Mouse (Mus musculus) liver, embryonic 12.5 days (tissue): ENCODE data around the gene Mpc1. TPM values are rescaled to one million over a fixed set of nuclear protein-coding genes. Genes with fewer than 3 reads are reported as not detected.
"Not testable (repeated sequence)": the region's sequence is repeated elsewhere in the genome, so short reads cannot be mapped to it uniquely, and the experiment has no call there.

Experiments used
- ATAC-seq: fragments of 200-750 bp; cut with Nextera tagmentation; 2 replicates; pipeline ENCODE4 v1.8.0; 2017; ENCODE audit warnings: moderate number of reproducible peaks, mild to moderate bottlenecking, moderate library complexity
- H3K27ac ChIP-seq: fragments of 300-500 bp; sonication (generic); 2 replicates; pipeline ENCODE4 v1.5.1; 2016; ENCODE audit warnings: mild to moderate bottlenecking
- H3K27me3 ChIP-seq: fragments of 300-500 bp; sonication (generic); replicated peaks from 2 replicates; pipeline ENCODE4 v1.6.1; 2016; ENCODE audit warnings: mild to moderate bottlenecking, moderate library complexity
- H3K36me3 ChIP-seq: fragments of 300-500 bp; sonication (generic); 2 replicates; pipeline ENCODE4 v1.6.1; 2016; ENCODE audit warnings: mild to moderate bottlenecking, moderate library complexity
- H3K4me1 ChIP-seq: fragments of 300-500 bp; sonication (generic); 2 replicates; pipeline ENCODE4 v1.6.1; 2016
- H3K4me2 ChIP-seq: fragments of 300-500 bp; sonication (generic); 2 replicates; pipeline ENCODE4 v1.6.1; 2016; ENCODE audit warnings: mild to moderate bottlenecking, moderate library complexity
- H3K4me3 ChIP-seq: fragments of 300-500 bp; sonication (generic); 2 replicates; pipeline ENCODE4 v1.5.1; 2016; ENCODE audit warnings: mild to moderate bottlenecking, moderate library complexity
- H3K9ac ChIP-seq: fragments of 300-500 bp; sonication (generic); 2 replicates; pipeline ENCODE4 v1.6.1; 2016; ENCODE audit warnings: mild to moderate bottlenecking, moderate library complexity
- H3K9me3 ChIP-seq: fragments of 300-500 bp; sonication (generic); replicated peaks from 2 replicates; pipeline ENCODE4 v1.6.1; 2016; ENCODE audit warnings: mild to moderate bottlenecking, moderate library complexity
- WGBS: fragments of 180-500 bp; shearing (Covaris S2); methylation state at CpG from one replicate; pipeline ENCODE4 v1.1.7; 2016; ENCODE audit not compliant: insufficient replicate concordance; 5-methylcytosine and 5-hydroxymethylcytosine counted together
- polyA plus RNA-seq: library from polyadenylated mRNA; unstranded; fragments of >200 nt; fragmentation: Nextera tagmentation; extraction: Ambion mirVana; gene quantifications from 2 replicates; pipeline ENCODE4 v1.2.1, GENCODE M21; 2016

The Mpc1 gene
- polyA plus RNA-seq, 1 experiment from 2014 or later: 102 TPM

DNA sequence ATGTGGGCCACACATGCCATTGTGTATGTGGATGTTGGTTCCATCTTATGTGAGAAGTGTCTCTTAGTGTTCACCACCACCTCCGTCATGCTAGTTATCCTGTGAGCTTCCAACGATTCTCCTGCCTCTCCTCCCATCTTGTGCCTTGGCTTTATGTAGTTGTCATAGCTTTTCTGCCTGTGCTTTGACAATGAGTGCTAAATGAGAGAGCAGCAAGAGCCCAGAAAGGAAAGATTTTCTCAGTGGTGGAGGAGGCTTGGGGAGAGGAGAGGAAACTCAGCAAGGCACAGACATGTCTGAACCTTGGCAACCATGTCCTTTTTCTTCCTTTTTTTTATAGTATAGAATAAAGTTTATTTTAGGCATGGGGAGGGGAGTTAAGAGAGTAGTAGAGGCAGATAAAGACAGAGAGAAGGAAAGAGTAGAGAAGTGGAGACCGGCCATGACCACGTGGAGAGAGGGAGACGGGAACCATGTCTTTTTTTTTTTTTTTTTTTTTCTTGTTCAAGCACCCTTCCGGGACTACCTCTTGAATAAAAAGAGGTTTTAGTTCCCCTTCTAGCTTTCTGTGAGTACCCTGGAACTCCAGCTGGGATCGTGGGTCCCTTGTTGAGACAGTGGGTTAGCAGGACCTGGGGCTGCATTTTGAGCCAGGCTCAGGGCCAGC is 20.2 kb downstream of the Mpc1 start:
- no peaks in the 10 kb centered on the region for H3K4me1 ChIP-seq
- 61% methylated on average over 7 of the region's 7 CpGs for WGBS
- peaks cover 5% of the 10 kb centered on the region; the same call in 1 of the 2 replicates for H3K36me3 ChIP-seq
- H3K9me3 ChIP-seq: no peaks in the 10 kb centered on the region
- no peak overlapping the region for H3K9ac ChIP-seq
- ATAC-seq: no peak
- H3K4me2 ChIP-seq: no peak overlapping the region
- H3K4me3 ChIP-seq: no peak overlapping the region
- no peaks in the 10 kb centered on the region for H3K27me3 ChIP-seq
- no peak overlapping the region for H3K27ac ChIP-seq

DNA sequence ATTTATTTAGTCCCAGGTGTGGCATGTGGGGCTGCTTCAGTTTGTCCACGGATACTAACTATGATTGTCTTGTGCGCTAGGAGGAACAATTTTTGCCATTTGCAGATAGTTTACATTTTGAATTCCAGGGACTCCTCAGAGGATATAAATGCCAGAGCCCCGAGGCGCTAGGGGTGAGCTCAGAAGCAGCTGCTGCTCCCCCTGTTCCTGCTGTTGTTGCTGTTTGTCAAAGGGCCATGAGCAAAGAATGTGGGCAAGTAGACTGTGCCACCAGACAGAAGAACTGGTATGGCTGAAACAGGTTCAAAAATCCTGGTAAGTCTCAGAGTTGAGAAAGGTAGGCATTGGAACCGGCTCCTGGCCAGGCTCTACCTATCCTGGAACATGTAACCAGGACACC is 21.0 kb downstream of the Mpc1 start:
- H3K4me3 ChIP-seq: no peak overlapping the region
- H3K4me2 ChIP-seq: no peak overlapping the region
- ATAC-seq: no peak
- 61% methylated on average over 5 of the region's 5 CpGs for WGBS
- H3K27ac ChIP-seq: no peak overlapping the region
- no peaks in the 10 kb centered on the region; the same call in 1 of the 2 replicates for H3K27me3 ChIP-seq
- no peaks in the 10 kb centered on the region for H3K9me3 ChIP-seq
- no peaks in the 10 kb centered on the region for H3K36me3 ChIP-seq
- no peaks in the 10 kb centered on the region for H3K4me1 ChIP-seq
- H3K9ac ChIP-seq: no peak overlapping the region

DNA sequence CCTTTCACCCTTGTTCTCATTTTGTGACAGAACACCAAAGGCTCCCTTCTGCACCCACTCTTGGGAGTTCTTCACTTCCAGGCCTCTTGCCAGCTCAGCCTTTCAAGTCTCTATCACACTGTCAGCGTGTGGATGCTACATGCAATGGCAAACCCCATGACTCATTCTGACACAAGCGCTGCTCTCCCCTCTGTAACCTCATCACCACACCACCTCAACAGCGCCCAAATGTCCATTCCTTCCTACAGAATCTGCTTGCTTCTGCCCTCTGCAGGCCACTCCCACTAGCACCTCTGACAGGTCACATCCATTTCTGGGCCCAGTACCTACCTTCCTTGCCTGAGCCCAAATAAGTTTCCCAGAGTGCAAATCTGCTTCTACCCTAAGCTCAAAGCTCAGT is 23.1 kb downstream of the Mpc1 start:
- Histone ChIP-seq H3K9me3 (no peaks in the 10 kb centered on the region), H3K36me3 (no peaks in the 10 kb centered on the region), H3K4me1 (no peaks in the 10 kb centered on the region), H3K4me2 (no peak overlapping the region), H3K9ac (no peak overlapping the region), H3K4me3 (no peak overlapping the region), H3K27me3 (no peaks in the 10 kb centered on the region; the same call in 1 of the 2 replicates), H3K27ac (no peak overlapping the region)
- WGBS: 53% methylated on average over 3 of the region's 3 CpGs
- ATAC-seq: no peak

DNA sequence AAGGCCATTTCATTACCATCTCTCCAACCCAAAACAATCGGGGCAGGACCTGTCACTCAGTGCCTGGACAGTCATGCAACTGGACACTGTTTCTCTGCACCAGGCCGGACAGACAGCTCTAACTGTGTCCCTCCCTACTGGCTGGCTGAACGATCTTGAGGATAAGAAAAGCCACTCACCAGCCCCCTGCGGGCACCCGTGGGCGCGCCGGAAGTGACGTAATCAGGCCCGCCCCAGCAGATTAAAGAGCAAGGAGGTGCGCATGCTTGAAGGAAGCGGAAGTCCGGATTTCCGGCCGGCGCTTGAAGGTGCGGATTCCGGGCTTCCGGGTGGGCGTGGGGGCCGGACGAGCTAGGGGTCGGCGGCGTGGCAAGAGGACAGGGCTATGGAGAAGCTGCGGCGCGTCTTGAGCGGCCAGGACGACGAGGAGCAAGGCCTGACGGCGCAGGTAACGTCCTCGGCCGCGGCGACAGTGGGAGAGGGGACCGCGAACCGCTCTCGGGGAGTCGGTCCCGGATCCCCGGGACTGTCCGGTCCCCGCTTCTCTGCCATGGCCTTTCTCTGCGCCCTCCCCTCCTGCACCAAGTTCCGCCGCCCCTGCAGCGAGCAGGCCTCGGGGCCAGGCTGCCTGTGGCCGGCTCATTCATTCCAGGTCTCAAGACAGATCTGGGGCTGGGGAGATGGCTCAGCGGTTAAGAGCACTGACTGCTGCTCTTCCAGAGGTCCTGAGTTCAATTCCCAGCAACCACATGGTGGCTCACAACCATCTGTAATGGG is 28.3 kb downstream of the Mpc1 start, which contains the start of gene Sft2d1:
Gene Sft2d1, plus strand, starts transcription at position 265 of the 777 bp plus-strand sequence.
- no peaks in the 10 kb centered on the region for H3K36me3 ChIP-seq
- H3K4me1 ChIP-seq: peaks cover 25% of the 10 kb centered on the region
- H3K9ac ChIP-seq: peak within 1 kb of the TSS; percentile 88
- 2% methylated on average over 47 of the region's 54 CpGs for WGBS
- H3K27ac ChIP-seq: peak within 1 kb of the TSS; percentile 71
- peak; percentile 97 for ATAC-seq
- H3K4me3 ChIP-seq: peak within 1 kb of the TSS; percentile 95
- peak within 1 kb of the TSS; percentile 76 for H3K4me2 ChIP-seq
- H3K9me3 ChIP-seq: no peaks in the 10 kb centered on the region
- H3K27me3 ChIP-seq: no peaks in the 10 kb centered on the region; the same call in 1 of the 2 replicates

DNA sequence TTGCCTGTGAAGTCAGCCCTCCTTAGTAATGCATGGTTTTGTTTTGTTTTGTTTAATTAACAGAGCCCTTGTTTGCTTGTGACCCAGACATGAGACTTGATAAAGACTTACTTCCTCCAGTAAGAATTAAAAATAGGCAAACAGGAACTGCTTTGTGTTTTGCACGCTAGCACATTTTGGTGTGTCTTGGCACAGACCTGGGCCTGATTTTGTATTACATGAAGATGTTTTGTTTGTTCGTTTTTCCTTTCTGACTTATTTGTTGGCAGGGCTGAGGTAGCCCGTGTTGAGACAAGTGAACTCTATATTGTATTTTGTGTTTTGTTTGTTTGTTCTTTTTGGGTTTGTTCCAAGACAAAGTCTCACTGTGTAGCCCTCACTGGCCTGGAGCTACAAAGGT is 29.0 kb downstream of the Mpc1 start:
- H3K27ac ChIP-seq: no peak overlapping the region
- WGBS: 20% methylated on average over 3 of the region's 3 CpGs

DNA sequence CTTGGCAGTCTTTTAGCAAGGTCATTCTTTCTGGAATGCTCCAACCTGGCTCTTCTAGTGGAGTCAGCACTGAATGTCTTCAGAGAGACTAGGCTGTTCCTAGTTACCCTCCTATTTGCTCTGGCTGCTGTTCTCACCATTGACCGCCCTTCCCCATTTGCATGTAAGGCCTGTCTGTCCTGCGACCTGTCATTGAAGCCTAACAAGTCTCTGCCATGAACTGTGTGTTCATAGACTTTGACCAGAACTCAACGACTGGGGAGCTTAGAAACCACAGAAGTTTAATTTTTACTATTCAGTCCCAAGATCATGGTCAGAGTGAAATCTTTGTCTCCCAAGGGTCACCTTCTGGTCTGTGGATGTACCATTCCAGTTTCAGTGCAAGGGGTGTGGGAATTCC is 31.3 kb downstream of the Mpc1 start:
- 70% methylated on average over 3 of the region's 3 CpGs for WGBS
- H3K27me3 ChIP-seq: no peaks in the 10 kb centered on the region
- peaks cover 25% of the 10 kb centered on the region for H3K4me1 ChIP-seq
- ATAC-seq: no peak
- no peak overlapping the region for H3K27ac ChIP-seq
- no peak overlapping the region for H3K4me2 ChIP-seq
- H3K9me3 ChIP-seq: no peaks in the 10 kb centered on the region
- peaks cover 4% of the 10 kb centered on the region for H3K36me3 ChIP-seq
- no peak overlapping the region for H3K9ac ChIP-seq
- H3K4me3 ChIP-seq: no peak overlapping the region

More for the DNA sequence above, 29.0 kb downstream of the Mpc1 start:
- Histone ChIP-seq H3K36me3 (no peaks in the 10 kb centered on the region; the same call in 1 of the 2 replicates), H3K4me2 (peak overlapping the region; percentile 76), H3K27me3 (no peaks in the 10 kb centered on the region; the same call in 1 of the 2 replicates), H3K9me3 (no peaks in the 10 kb centered on the region), H3K9ac (peak overlapping the region; percentile 88), H3K4me1 (peaks cover 25% of the 10 kb centered on the region), H3K4me3 (peak overlapping the region; percentile 95)
- no peak for ATAC-seq

DNA sequence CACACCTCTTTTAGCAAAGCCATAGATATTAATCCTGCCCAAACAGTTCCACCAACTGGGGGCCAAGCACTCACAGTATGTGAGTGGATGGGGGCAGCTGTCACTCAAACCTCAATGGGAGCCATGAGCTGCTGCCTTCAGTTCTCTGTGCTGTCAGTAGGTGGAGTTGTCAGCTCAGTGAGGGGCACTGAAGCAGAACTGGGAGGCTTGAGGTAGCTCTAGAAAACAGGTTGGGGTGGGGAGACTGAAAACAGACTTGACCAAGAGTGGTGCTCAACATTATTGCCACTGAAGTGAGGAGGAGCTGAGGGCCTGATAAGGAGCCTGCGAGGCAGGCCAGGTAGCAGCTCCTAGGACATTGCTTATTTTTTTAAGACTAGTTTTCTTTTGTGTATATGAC is 33.5 kb downstream of the Mpc1 start:
- H3K27ac ChIP-seq: no peak overlapping the region
- H3K4me2 ChIP-seq: no peak overlapping the region
- no peak for ATAC-seq

DNA sequence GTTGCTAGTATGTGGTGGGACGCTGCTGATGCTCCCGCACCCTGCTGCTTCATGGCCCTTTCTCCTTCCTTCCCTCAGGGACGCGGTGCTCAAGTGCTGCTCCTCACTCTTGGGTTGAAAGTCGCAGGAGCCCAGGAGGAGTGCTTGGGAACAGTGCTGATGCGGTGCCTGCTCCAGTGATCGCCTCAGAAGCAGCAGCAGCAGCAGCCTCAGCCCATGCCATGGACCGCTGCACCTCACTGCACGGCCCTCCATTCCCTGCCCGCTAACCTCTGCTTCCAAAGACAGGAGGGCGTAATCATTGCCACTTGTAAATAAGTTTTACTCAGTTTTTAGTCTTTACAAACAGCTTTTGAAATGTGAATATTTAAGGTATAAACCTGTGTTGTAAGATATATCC is 44.2 kb downstream of the Mpc1 start:
- ATAC-seq, H3K4me3 ChIP-seq, H3K9ac ChIP-seq, H3K4me1 ChIP-seq, H3K27me3 ChIP-seq, H3K9me3 ChIP-seq, H3K27ac ChIP-seq, H3K4me2 ChIP-seq: not testable (repeated sequence)
- WGBS: 89% methylated on average over 10 of the region's 11 CpGs
- H3K36me3 ChIP-seq: peaks cover 41% of the 10 kb centered on the region

More for the DNA sequence above, 33.5 kb downstream of the Mpc1 start:
- Histone ChIP-seq H3K9me3 (no peaks in the 10 kb centered on the region), H3K36me3 (peaks cover 15% of the 10 kb centered on the region), H3K4me3 (no peak overlapping the region), H3K4me1 (peaks cover 25% of the 10 kb centered on the region), H3K27me3 (no peaks in the 10 kb centered on the region), H3K9ac (no peak overlapping the region)
- WGBS: 80% methylated on average over 1 of the region's 1 CpGs

DNA sequence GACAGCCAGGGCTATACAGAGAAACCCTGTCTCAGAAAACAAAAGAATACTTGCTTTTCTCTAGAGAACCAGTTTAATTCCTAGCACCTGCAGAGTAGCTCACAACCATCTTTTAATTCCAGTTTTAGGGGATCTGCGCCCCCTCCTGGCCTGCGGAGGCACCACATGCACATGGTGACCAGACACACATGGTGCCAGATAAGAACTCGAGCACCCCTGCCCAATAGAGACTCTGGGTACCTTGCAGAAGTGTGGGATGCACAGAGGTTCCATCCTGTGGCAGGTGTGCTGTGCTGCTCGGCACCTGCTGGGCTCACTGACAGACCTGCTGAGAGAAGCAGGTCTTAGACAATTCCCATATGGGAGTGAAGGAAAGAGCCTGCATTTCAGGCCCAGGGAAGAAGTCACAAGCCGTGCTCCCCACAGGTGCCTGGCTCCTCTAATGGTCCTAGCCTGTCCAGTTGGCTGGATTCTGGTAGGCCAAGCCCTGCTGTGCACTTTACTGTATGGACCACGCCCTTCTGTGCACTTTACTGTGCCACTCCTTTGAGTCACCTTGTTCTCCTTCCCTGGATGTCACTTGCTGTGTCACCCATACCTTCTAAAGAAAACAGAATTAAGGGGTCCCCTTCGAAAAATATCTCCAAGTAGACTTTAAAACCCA is 45.9 kb downstream of the Mpc1 start:
- Histone ChIP-seq H3K9me3 (no peaks in the 10 kb centered on the region), H3K27me3 (no peaks in the 10 kb centered on the region), H3K4me2 (no peak overlapping the region), H3K27ac (no peak overlapping the region), H3K36me3 (peaks cover 37% of the 10 kb centered on the region), H3K4me3 (no peak overlapping the region), H3K9ac (no peak overlapping the region), H3K4me1 (no peaks in the 10 kb centered on the region)
- WGBS: 57% methylated on average over 7 of the region's 7 CpGs
- ATAC-seq: no peak

DNA sequence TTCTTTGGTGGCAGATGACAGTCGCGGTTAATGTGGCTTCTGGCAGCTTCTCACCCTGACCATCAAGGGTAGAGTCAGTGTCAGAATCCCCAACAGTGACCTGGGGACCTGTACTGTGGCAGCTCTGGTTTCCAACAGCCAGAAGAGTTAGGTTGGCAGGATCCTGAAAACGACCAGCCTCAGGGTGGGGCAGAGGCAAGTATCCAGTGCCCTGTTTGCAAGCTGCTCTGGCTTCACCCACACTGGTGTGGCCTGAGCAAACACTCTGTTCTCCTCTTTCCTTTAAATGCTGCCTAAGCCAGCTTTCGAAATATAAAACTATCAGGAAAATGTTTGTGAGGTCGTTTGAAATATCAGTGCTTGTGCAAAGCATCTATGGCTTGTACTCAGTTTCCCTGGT is 47.9 kb downstream of the Mpc1 start:
- Histone ChIP-seq H3K9ac (no peak overlapping the region), H3K9me3 (no peaks in the 10 kb centered on the region), H3K4me2 (no peak overlapping the region), H3K4me3 (no peak overlapping the region), H3K36me3 (peaks cover 19% of the 10 kb centered on the region), H3K27ac (no peak overlapping the region), H3K4me1 (no peaks in the 10 kb centered on the region), H3K27me3 (no peaks in the 10 kb centered on the region)
- WGBS: 60% methylated on average over 5 of the region's 5 CpGs
- ATAC-seq: no peak

DNA sequence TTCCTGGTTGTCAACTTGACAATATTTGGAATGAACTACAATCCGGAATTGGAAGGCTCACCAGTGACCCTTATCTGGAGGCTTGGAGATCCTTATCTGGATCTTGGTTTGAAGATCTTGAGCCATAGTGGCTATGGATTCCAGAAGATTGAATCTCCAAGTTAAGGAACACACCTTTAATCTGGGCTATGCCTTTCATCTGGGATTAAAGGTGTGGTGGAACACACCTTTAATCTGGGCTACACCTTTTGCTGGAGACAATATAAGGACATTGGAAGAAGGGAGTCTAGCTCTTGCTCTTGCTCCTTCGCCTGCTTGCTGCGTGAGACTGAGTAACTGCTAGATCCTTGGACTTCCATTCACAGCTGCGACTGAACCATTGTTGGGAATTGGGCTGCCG is 54.5 kb downstream of the Mpc1 start, which contains the start of gene Prr18:
Gene Prr18, plus strand, starts transcription at position 301 of the 400 bp plus-strand sequence.
- H3K9me3 ChIP-seq, H3K9ac ChIP-seq, ATAC-seq, H3K27ac ChIP-seq, H3K4me3 ChIP-seq, H3K36me3 ChIP-seq, H3K4me2 ChIP-seq: not testable (repeated sequence)
- 73% methylated on average over 1 of the region's 5 CpGs for WGBS
- Histone ChIP-seq H3K27me3 (peaks cover 44% of the 10 kb centered on the region), H3K4me1 (peaks cover 15% of the 10 kb centered on the region; the same call in 1 of the 2 replicates)
